ENCODE assay signal across 8 mouse cellular contexts in the genomic region with DNA sequence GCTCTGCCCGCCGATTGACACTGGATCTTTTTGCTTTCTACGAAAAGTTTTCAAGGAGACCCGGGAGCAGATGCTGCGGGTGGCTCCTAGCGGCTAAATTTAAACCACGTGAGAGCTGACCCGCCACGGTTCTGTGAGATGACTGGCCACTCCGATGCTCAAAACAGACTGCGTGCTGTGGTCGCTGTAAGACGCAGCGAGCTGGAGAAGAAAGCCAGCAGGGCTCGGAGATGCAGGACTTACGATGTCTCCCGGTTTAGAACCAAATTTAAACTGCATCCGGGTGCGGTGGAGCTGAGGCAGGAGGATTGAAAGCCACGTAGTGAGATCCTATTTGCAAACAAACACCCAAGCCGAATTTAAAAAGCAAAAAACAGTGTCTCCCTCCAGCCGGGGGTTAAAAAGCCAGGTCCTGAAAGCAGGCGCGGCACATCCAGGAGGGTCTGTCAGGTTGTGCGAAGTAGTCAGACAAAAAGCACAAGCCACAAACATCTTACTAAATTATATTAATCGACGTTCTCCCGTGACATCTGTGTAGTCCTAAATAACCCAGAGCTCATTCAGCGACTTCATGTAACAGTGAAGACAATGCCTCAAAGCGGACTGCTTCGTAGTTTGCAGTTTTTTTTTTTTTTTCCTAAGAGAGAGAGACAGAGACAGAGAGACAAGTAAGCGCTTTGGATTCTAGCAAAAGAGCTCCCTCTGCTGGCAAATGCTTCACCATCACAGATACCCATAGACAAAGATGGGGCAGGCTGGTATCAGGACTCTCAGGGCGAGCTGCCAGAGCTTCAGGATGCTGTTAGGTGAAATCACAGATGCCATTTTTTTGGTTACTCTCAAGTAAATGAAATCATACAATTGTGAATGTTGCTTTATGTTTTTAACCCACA.
A peak's percentile ranks its signal among the peaks of the same experiment; 100 is the strongest.
DNase-seq lines count a peak whose midpoint lies in the region; ATAC-seq lines count a peak whose summit lies in the region.

No protein-coding gene starts in this region.

- under 1% methylated on average over 33 of the region's 33 CpGs for WGBS in intestine, embryonic 14.5 days

- peak overlapping the region; percentile 38 for H3K9ac ChIP-seq in intestine, embryonic 14.5 days (ENCODE audit: low read length)

- no peaks in the 10 kb centered on the region for H3K36me3 ChIP-seq in intestine, embryonic 14.5 days (ENCODE audit: control insufficient read depth, insufficient read depth, low read length)

- peak overlapping the region; percentile 79 for H3K27ac ChIP-seq in intestine, embryonic 14.5 days (ENCODE audit: low read depth)

- H3K9me3 ChIP-seq in intestine, embryonic 14.5 days (ENCODE audit: control insufficient read depth, low read length): no peaks in the 10 kb centered on the region

- intact Hi-C loops in left cerebral cortex, postnatal 10 days (cut with DNase I): loop anchor here (1.0 to 5.0 kb wide), 4 partner anchors 35 to 254 kb away; no protein-coding TSS in a partner anchor

- peak overlapping the region; percentile 77 for H3K4me2 ChIP-seq in intestine, embryonic 14.5 days (ENCODE audit: low read length)

- ATAC-seq in intestine, embryonic 14.5 days (replicated peaks; ENCODE audit: low FRiP score, low TSS enrichment, low read depth): peak; percentile 36
- peak; percentile 60 for ATAC-seq in megakaryocyte progenitor cell, adult 5-6 weeks (replicated peaks; ENCODE audit: poor library complexity)

- H3K4me3 ChIP-seq in intestine, embryonic 14.5 days (ENCODE audit: low read depth, low read length): peak overlapping the region; percentile 43

- peaks cover 7% of the 10 kb centered on the region for H3K4me1 ChIP-seq in intestine, embryonic 14.5 days (replicated peaks; ENCODE audit: control insufficient read depth, insufficient read depth, low read length)

- peaks cover 10% of the 10 kb centered on the region; the same call in 1 of the 2 replicates for H3K27me3 ChIP-seq in intestine, embryonic 14.5 days (replicated peaks; ENCODE audit: control insufficient read depth, insufficient read depth, low read length)

- DNase-seq in adrenal gland, adult 8-10 months: peak; percentile 80
- peak; percentile 95 for DNase-seq in embryo, embryonic 11 days
- peak; percentile 75 for DNase-seq in gastrocnemius, postnatal 25 days
- peak; percentile 88 for DNase-seq in intestine, embryonic 14.5 days (ENCODE audit: low spot score)
- DNase-seq in left cerebral cortex, postnatal 10 days (ENCODE audit: extremely low spot score in 1 of 2, low spot score in 2 of 2): peak; percentile 91 to 92
- peak; percentile 94 for DNase-seq in right cerebral cortex, postnatal 10 days (ENCODE audit: low spot score in 2 of 2)
- DNase-seq in urinary bladder, postnatal 36 days (ENCODE audit: low spot score in 2 of 2): peak; percentile 68 to 77

Comparison
In these comparisons a context has a peak if more than half of its experiments do, and no peak if none do; other contexts are left out.
1. Peak in every context shown above with its lines: DNase-seq, ATAC-seq, H3K4me3 ChIP-seq and H3K27ac ChIP-seq.